Mouse (Mus musculus): Measurements from ENCODE around the gene Kif5c. TPM values are rescaled to one million over a fixed set of nuclear protein-coding genes. Genes with fewer than 3 reads are reported as not detected.

The Kif5c gene
- polyA plus RNA-seq, 1 experiment, result 3.4 TPM

DNA sequence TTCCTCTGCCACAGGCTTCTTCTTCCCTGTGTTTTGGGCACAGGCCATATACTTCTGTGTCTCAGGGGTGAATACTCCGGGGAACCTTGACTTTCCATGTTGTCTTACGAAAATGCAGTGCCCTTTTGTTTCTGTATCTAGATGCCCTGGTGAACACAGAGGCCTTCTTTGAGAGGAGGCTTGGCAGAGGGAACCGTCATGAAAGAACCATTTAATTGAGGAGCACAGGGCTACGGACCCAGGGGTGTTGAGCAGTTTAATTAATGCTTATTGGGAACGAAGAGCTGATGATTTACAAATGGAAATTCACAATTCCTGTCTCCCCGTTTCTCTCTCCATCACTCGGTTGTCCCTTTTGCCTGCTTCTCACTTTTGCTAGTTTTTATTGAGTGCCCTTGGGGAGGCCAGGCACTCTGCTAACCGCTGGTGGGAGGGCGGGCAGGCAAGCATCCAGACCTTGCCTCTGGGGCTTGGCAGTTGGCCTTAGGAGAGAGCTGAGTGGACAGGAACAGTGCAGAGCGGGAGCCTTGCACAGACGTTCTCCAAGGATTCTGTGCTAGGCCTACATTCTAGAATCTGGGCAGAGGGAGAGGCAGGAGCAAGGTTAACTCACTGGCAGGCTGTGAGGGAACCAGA, 186.8 kb downstream of the Kif5c start:
- Histone ChIP-seq H3K36me3 (ENCODE audit: control insufficient read depth, insufficient read depth) (no peaks in the 10 kb centered on the region), H3ac (ENCODE audit: control insufficient read depth, insufficient read length, low read depth) (no peak overlapping the region), H3K79me3 (ENCODE audit: low read depth) (no peaks in the 10 kb centered on the region), H3K79me2 (ENCODE audit: control insufficient read depth, insufficient read depth) (no peaks in the 10 kb centered on the region), H3K27me3 (ENCODE audit: control insufficient read depth, insufficient read depth, insufficient read length) (no peaks in the 10 kb centered on the region), H3K4me3 (ENCODE audit: insufficient read depth, poor library complexity, severe bottlenecking) (no peak overlapping the region)
- no peak for TF ChIP-seq MYOD1 (IDR thresholded peaks at IDR 0.05; ENCODE audit: control insufficient read depth, insufficient read length, low read depth)
- TF ChIP-seq CTCF (IDR thresholded peaks at IDR 0.05; ENCODE audit: control insufficient read depth, insufficient read depth, insufficient read length), result no peak
- no peak for TF ChIP-seq USF1 (IDR thresholded peaks at IDR 0.05; ENCODE audit: low read depth)
- no peak for TF ChIP-seq MAX (IDR thresholded peaks at IDR 0.05)
- TF ChIP-seq FOSL1 (IDR thresholded peaks at IDR 0.05; ENCODE audit: insufficient read depth, low read length, poor library complexity, severe bottlenecking), result no peak
- no peak for TF ChIP-seq MYOG (IDR thresholded peaks at IDR 0.05; ENCODE audit: control insufficient read depth, extremely low read depth, insufficient read length)
- TF ChIP-seq CEBPB (IDR thresholded peaks at IDR 0.05; ENCODE audit: low read depth), result no peak

DNA sequence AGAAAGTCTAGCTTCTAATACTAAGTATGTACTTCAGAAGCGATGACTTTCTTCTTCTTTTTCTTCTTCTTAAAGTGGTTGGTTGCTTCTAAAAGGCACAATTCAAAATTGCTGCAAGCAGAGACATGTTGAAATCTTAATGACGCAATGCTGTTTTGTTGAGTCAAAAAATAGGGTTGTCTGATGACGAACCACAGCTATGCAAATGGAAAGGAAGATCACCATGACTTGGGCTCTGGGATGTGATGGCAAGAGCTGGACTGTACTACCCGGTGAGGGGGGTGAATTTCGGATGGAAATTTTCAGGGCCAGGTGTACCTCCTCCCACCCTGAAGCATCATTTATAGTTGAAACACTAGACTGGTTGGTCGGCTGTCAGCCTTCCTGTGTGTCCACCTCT, 190.4 kb downstream of the Kif5c start:
- TF ChIP-seq MYOD1 (IDR thresholded peaks at IDR 0.05; ENCODE audit: control insufficient read depth, insufficient read length, low read depth), result no peak
- peak; percentile 88 for TF ChIP-seq CEBPB (IDR thresholded peaks at IDR 0.05; ENCODE audit: low read depth)
- Histone ChIP-seq H3K4me3 (ENCODE audit: insufficient read depth, poor library complexity, severe bottlenecking) (no peak overlapping the region), H3K27me3 (ENCODE audit: control insufficient read depth, insufficient read depth, insufficient read length) (no peaks in the 10 kb centered on the region), H3ac (ENCODE audit: control insufficient read depth, insufficient read length, low read depth) (no peak overlapping the region), H3K36me3 (ENCODE audit: control insufficient read depth, insufficient read depth) (no peaks in the 10 kb centered on the region), H3K79me3 (ENCODE audit: low read depth) (no peaks in the 10 kb centered on the region), H3K79me2 (ENCODE audit: control insufficient read depth, insufficient read depth) (no peaks in the 10 kb centered on the region)

- H3K79me3 ChIP-seq (ENCODE audit: low read depth), result no peaks in the 10 kb centered on the region
- no peaks in the 10 kb centered on the region for H3K79me2 ChIP-seq (ENCODE audit: control insufficient read depth, insufficient read depth)
- H3K27me3 ChIP-seq (ENCODE audit: control insufficient read depth, insufficient read depth, insufficient read length), result no peaks in the 10 kb centered on the region
- no peak overlapping the region for H3ac ChIP-seq (ENCODE audit: control insufficient read depth, insufficient read length, low read depth)
- H3K4me3 ChIP-seq (ENCODE audit: insufficient read depth, poor library complexity, severe bottlenecking), result no peak overlapping the region
- no peaks in the 10 kb centered on the region for H3K36me3 ChIP-seq (ENCODE audit: control insufficient read depth, insufficient read depth)
- no peak for TF ChIP-seq MYOD1 (IDR thresholded peaks at IDR 0.05; ENCODE audit: control insufficient read depth, insufficient read length, low read depth)
- no peak for TF ChIP-seq CEBPB (IDR thresholded peaks at IDR 0.05; ENCODE audit: low read depth)
- TF ChIP-seq MYOG (IDR thresholded peaks at IDR 0.05; ENCODE audit: control insufficient read depth, extremely low read depth, insufficient read length), result no peak
- no peak for TF ChIP-seq USF1 (IDR thresholded peaks at IDR 0.05; ENCODE audit: low read depth)
- no peak for TF ChIP-seq MAX (IDR thresholded peaks at IDR 0.05)
- TF ChIP-seq FOSL1 (IDR thresholded peaks at IDR 0.05; ENCODE audit: insufficient read depth, low read length, poor library complexity, severe bottlenecking), result no peak
- TF ChIP-seq CTCF (IDR thresholded peaks at IDR 0.05; ENCODE audit: control insufficient read depth, insufficient read depth, insufficient read length), result no peak
These were observed 192.3 kb downstream of the Kif5c start for GRCm38 (mm10) chr2:49811420-49811819.

- TF ChIP-seq MAX (IDR thresholded peaks at IDR 0.05) (peak; percentile 83), MYOD1 (IDR thresholded peaks at IDR 0.05; ENCODE audit: control insufficient read depth, insufficient read length, low read depth) (peak; percentile 4), USF1 (IDR thresholded peaks at IDR 0.05; ENCODE audit: low read depth) (no peak), FOSL1 (IDR thresholded peaks at IDR 0.05; ENCODE audit: insufficient read depth, low read length, poor library complexity, severe bottlenecking) (no peak), CEBPB (IDR thresholded peaks at IDR 0.05; ENCODE audit: low read depth) (peak; percentile 77), CTCF (IDR thresholded peaks at IDR 0.05; ENCODE audit: control insufficient read depth, insufficient read depth, insufficient read length) (no peak)
- Histone ChIP-seq H3ac (ENCODE audit: control insufficient read depth, insufficient read length, low read depth) (no peak overlapping the region), H3K4me3 (ENCODE audit: insufficient read depth, poor library complexity, severe bottlenecking) (no peak overlapping the region), H3K79me2 (ENCODE audit: control insufficient read depth, insufficient read depth) (no peaks in the 10 kb centered on the region), H3K36me3 (ENCODE audit: control insufficient read depth, insufficient read depth) (no peaks in the 10 kb centered on the region), H3K79me3 (ENCODE audit: low read depth) (no peaks in the 10 kb centered on the region), H3K27me3 (ENCODE audit: control insufficient read depth, insufficient read depth, insufficient read length) (no peaks in the 10 kb centered on the region)
These were observed 192.8 kb downstream of the Kif5c start for GRCm38 (mm10) chr2:49811871-49812363.

DNA sequence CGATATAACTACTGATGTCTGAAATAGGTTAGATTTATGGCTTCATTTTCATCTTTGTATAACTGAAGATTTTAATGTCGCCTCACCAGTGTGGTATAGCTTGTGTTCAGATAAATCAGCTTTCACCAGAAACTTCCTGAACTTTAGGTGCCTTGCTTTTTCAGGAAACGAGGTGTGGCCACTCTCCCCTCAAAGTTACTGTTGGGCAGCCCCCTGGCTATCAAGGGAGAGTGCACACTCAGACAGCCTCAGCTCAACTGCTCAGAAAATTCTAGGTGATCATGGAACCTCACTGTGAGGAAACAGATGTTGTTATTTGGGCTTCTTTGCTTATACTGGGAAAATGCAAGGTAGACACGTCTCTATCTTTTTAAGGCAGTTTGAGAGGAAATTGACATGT, 194.1 kb downstream of the Kif5c start:
- Histone ChIP-seq H3K79me2 (ENCODE audit: control insufficient read depth, insufficient read depth) (no peaks in the 10 kb centered on the region), H3K4me3 (ENCODE audit: insufficient read depth, poor library complexity, severe bottlenecking) (no peak overlapping the region), H3ac (ENCODE audit: control insufficient read depth, insufficient read length, low read depth) (no peak overlapping the region), H3K27me3 (ENCODE audit: control insufficient read depth, insufficient read depth, insufficient read length) (no peaks in the 10 kb centered on the region), H3K79me3 (ENCODE audit: low read depth) (no peaks in the 10 kb centered on the region), H3K36me3 (ENCODE audit: control insufficient read depth, insufficient read depth) (no peaks in the 10 kb centered on the region)
- TF ChIP-seq USF1 (IDR thresholded peaks at IDR 0.05; ENCODE audit: low read depth), result no peak
- no peak for TF ChIP-seq MAX (IDR thresholded peaks at IDR 0.05)
- no peak for TF ChIP-seq CEBPB (IDR thresholded peaks at IDR 0.05; ENCODE audit: low read depth)
- TF ChIP-seq FOSL1 (IDR thresholded peaks at IDR 0.05; ENCODE audit: insufficient read depth, low read length, poor library complexity, severe bottlenecking), result no peak
- no peak for TF ChIP-seq MYOG (IDR thresholded peaks at IDR 0.05; ENCODE audit: control insufficient read depth, extremely low read depth, insufficient read length)
- TF ChIP-seq CTCF (IDR thresholded peaks at IDR 0.05; ENCODE audit: control insufficient read depth, insufficient read depth, insufficient read length), result no peak
- no peak for TF ChIP-seq MYOD1 (IDR thresholded peaks at IDR 0.05; ENCODE audit: control insufficient read depth, insufficient read length, low read depth)

DNA sequence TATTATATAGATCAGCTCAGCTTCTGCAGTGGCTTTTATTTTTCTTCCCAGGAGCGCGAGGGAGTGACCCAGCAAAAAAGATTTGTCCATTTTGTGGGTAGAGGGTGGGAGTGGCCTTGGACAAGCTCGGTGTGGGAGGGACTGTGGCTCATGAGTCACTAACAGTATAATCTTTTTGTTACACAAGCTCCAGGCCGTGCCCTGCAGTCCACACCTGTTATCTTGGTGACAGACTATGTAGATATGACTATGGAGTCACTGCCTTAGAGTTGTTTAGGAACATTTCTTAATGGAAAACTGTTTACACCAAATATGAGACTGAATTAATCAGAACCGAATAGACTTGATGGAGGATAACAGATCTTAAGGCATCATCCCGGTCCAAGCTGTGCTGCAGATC, 194.9 kb downstream of the Kif5c start:
- Histone ChIP-seq H3ac (ENCODE audit: control insufficient read depth, insufficient read length, low read depth) (no peak overlapping the region), H3K4me3 (ENCODE audit: insufficient read depth, poor library complexity, severe bottlenecking) (no peak overlapping the region), H3K79me2 (ENCODE audit: control insufficient read depth, insufficient read depth) (no peaks in the 10 kb centered on the region), H3K36me3 (ENCODE audit: control insufficient read depth, insufficient read depth) (no peaks in the 10 kb centered on the region), H3K27me3 (ENCODE audit: control insufficient read depth, insufficient read depth, insufficient read length) (no peaks in the 10 kb centered on the region), H3K79me3 (ENCODE audit: low read depth) (no peaks in the 10 kb centered on the region)
- TF ChIP-seq MYOD1 (IDR thresholded peaks at IDR 0.05; ENCODE audit: control insufficient read depth, insufficient read length, low read depth), result peak; percentile 96
- no peak for TF ChIP-seq USF1 (IDR thresholded peaks at IDR 0.05; ENCODE audit: low read depth)
- TF ChIP-seq FOSL1 (IDR thresholded peaks at IDR 0.05; ENCODE audit: insufficient read depth, low read length, poor library complexity, severe bottlenecking), result peak; percentile 72
- peak; percentile 87 for TF ChIP-seq CEBPB (IDR thresholded peaks at IDR 0.05; ENCODE audit: low read depth)

All from C2C12 (cell line).